Mouse (Mus musculus) C2C12 (cell line): Measurements from ENCODE around the gene Slc25a5.

Source experiments
- CTCF ChIP-seq: IDR thresholded peaks from one replicate; pipeline ENCODE4 v1.5.1; 2011; ENCODE audit not compliant: control insufficient read depth, insufficient read depth, insufficient read length
- USF1 ChIP-seq: IDR thresholded peaks from one replicate; pipeline ENCODE4 v1.6.1; 2011; ENCODE audit warnings: low read depth, mild to moderate bottlenecking, control low read depth, moderate library complexity

DNA sequence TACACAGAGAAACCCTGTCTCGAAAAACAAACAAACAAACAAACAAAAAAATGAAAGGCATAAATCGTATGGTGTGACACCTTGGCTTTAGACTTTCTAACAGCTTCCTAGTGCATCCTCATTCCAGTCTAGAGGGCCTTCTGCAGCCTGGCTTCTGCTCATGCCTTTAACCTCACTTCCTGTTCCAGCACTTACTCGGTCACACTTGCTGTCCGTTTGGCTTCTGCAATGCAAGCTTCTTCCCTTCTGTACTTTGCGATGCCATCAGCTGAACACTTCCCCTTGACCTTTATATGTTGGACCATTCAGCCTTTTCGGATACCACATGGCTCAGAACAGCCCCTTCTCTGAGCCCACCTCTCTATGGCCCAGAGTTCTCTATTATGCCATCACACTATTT, 46.2 kb downstream of the Slc25a5 start:
- TF ChIP-seq USF1 (no peak), CTCF (no peak)
